Mouse (Mus musculus): ENCODE results near the gene Gm12845. TPM values are rescaled to one million over a fixed set of nuclear protein-coding genes. Genes with fewer than 3 reads are reported as not detected.
A peak's percentile ranks its signal among the peaks of the same experiment; 100 is the strongest.
"Not testable (repeated sequence)": the region's sequence is repeated elsewhere in the genome, so short reads cannot be mapped to it uniquely, and the experiment has no call there.

Gene Gm12845
- polyA plus RNA-seq, 1 experiment: not detected

DNA sequence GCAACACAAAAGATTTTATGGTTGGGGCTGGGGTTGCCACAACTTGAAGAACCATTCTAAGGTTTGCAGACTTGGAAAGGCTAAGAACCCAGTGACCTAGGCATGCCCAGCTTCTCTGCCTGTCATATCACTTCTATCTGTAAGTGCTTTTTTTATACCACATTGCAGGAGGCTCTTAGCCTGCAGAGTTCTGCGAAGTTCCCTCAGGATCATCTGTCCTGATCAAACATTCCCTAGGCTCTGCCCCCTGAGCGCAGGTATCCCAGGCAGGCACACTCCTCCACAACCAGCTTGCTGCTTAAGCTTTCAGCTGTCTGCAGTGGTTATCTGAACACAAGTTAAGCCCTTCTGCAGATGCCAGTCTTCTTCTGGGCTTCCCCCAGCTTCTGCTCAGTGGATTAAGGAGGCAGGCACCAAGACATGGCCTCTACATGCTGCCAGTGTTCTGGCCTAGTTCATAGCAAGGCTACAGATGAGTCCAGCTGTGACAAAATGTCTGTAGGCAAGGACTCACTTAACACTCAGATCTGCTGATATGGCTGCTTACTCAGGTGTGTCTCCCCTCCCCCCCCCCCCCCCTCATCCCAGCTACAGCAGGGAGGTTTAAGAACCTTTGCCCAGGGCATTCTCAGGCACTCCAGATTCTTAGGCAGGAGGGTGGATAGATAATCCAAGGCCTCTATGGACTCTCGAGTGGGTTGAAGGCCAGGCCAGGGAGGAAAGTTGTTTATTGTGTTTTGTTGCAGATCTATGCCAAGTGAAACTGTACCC, 15.2 kb upstream of the Gm12845 start:
- WGBS: 78% methylated on average over 3 of the region's 3 CpGs
- Histone ChIP-seq H3K4me1 (ENCODE audit: control insufficient read depth, insufficient read depth, low read length) (no peaks in the 10 kb centered on the region), H3K4me3 (replicated peaks; ENCODE audit: control insufficient read depth, low read depth, low read length) (no peak overlapping the region), H3K27ac (ENCODE audit: control insufficient read depth, insufficient read depth, low read depth, low read length, poor library complexity) (no peak overlapping the region)
- TF ChIP-seq POLR2A (IDR thresholded peaks at IDR 0.05; ENCODE audit: borderline replicate concordance, control insufficient read depth, low read depth, low read length) (no peak), CTCF (IDR thresholded peaks at IDR 0.05; ENCODE audit: control insufficient read depth, insufficient read depth, low read length) (no peak)

DNA sequence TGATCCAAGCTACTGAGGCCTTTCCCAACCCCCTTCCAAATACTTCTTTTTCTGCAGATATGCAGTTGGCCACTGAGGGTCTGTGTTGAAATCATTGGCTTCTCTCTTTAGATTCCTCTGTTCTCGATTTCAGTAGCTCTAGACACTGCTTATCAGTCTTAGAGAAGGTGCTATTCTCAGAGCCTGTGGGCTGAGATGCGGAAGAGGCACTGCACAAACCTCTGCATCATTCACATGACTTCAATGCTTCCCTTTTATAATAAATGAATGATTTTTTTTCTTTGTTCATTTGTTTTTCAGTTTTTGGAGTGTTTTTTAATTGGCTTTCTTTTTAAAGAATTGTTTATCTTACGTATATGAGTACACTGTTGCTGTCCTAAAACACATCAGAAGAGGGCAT, 11.9 kb upstream of the Gm12845 start:
- 54% methylated on average over 3 of the region's 3 CpGs for WGBS
- no peaks in the 10 kb centered on the region for H3K4me1 ChIP-seq (ENCODE audit: control insufficient read depth, insufficient read depth, low read length)
- H3K4me3 ChIP-seq (replicated peaks; ENCODE audit: control insufficient read depth, low read depth, low read length): no peak overlapping the region
- TF ChIP-seq CTCF (IDR thresholded peaks at IDR 0.05; ENCODE audit: control insufficient read depth, insufficient read depth, low read length) (no peak), POLR2A (IDR thresholded peaks at IDR 0.05; ENCODE audit: borderline replicate concordance, control insufficient read depth, low read depth, low read length) (no peak)
- no peak overlapping the region for H3K27ac ChIP-seq (ENCODE audit: control insufficient read depth, insufficient read depth, low read depth, low read length, poor library complexity)

DNA sequence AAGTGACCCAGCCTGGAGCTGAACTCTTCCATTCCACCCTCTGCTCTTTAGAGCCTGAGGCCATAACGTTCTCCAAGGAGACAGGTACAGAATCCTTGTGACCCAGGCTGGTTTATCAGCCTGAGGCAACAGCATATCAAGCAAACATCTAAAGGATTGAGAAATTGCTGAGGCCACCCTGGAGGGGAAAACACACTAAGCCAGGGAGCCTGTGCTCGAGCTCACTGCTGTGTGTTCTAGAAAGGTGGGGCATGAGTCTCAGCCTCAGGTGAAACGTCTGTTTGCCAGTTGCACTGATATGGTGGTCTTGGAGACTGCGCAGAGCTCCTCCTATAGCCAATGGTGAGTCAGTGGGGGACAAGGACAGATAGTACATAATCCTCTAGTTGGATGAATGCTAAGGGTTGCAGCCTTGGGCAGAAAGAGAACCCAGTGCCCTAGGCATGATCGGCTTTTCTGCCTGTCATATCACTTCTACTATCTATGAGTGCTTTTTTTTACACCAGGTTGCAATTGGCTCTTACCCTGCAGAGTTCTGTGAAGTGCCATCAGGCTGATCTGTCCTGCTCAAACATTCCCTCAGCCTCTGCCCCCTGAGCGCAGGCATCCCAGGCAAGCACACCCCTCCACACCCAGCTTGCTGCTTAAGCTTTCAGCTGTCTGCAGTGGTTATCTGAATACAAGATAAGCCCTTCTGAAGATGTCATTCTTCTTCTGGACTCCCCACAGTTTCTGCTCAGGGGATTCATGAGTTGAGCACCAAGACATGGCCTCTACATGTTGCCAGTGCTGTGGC, 10.7 kb upstream of the Gm12845 start:
- TF ChIP-seq POLR2A (IDR thresholded peaks at IDR 0.05; ENCODE audit: borderline replicate concordance, control insufficient read depth, low read depth, low read length): no peak
- no peak for TF ChIP-seq CTCF (IDR thresholded peaks at IDR 0.05; ENCODE audit: control insufficient read depth, insufficient read depth, low read length)
- no peak overlapping the region for H3K4me3 ChIP-seq (replicated peaks; ENCODE audit: control insufficient read depth, low read depth, low read length)
- 73% methylated on average over 6 of the region's 6 CpGs for WGBS
- H3K4me1 ChIP-seq (ENCODE audit: control insufficient read depth, insufficient read depth, low read length): no peaks in the 10 kb centered on the region
- no peak overlapping the region for H3K27ac ChIP-seq (ENCODE audit: control insufficient read depth, insufficient read depth, low read depth, low read length, poor library complexity)

DNA sequence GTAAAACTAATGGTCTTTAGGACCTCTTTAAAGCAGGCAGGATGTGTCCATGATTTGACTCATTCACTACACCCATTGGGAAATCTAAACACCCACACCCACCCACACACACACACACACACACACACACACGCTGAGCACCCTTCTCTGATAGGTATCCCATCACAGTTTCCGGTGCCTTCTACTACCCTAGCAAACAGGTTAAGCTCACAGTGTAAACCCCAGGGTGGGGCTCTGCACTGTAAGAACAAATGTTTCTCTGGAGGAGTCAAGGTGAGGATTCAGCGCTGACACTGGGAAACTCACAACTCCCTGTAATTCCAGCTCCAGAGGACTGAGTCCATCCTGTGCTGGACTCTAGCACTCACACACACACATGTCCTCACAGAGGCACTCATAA, 7.7 kb downstream of the Gm12845 start:
- no peak overlapping the region for H3K4me3 ChIP-seq (replicated peaks; ENCODE audit: control insufficient read depth, low read depth, low read length)
- no peaks in the 10 kb centered on the region; the same call in 1 of the 2 replicates for H3K4me1 ChIP-seq (ENCODE audit: control insufficient read depth, insufficient read depth, low read length)
- TF ChIP-seq POLR2A (IDR thresholded peaks at IDR 0.05; ENCODE audit: borderline replicate concordance, control insufficient read depth, low read depth, low read length) (no peak), CTCF (IDR thresholded peaks at IDR 0.05; ENCODE audit: control insufficient read depth, insufficient read depth, low read length) (no peak)
- no peak overlapping the region for H3K27ac ChIP-seq (ENCODE audit: control insufficient read depth, insufficient read depth, low read depth, low read length, poor library complexity)
- 69% methylated on average over 3 of the region's 3 CpGs for WGBS

DNA sequence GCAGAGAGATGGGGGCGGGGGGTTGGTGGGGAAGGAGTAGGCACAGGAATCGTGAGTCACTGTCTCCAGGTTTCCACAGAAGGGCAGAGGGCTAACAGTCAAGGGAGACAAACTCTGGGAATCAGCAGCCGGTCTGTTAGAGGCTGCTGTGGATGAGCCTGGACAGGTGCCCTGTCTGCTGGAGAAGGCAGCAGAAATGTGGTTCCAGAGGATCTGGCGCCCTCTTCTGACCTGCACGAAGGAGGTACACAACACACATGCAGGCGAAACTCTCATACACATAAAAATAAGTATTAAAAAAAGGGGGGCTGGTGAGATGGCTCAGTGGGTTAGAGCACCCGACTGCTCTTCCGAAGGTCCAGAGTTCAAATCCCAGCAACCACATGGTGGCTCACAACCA, 13.3 kb downstream of the Gm12845 start:
- no peak overlapping the region for H3K27ac ChIP-seq (ENCODE audit: control insufficient read depth, insufficient read depth, low read depth, low read length, poor library complexity)
- 67% methylated on average over 8 of the region's 8 CpGs for WGBS
- TF ChIP-seq CTCF (IDR thresholded peaks at IDR 0.05; ENCODE audit: control insufficient read depth, insufficient read depth, low read length) (peak; percentile 38), POLR2A (IDR thresholded peaks at IDR 0.05; ENCODE audit: borderline replicate concordance, control insufficient read depth, low read depth, low read length) (no peak)
- H3K4me1 ChIP-seq (ENCODE audit: control insufficient read depth, insufficient read depth, low read length): no peaks in the 10 kb centered on the region
- H3K4me3 ChIP-seq (replicated peaks; ENCODE audit: control insufficient read depth, low read depth, low read length): no peak overlapping the region

DNA sequence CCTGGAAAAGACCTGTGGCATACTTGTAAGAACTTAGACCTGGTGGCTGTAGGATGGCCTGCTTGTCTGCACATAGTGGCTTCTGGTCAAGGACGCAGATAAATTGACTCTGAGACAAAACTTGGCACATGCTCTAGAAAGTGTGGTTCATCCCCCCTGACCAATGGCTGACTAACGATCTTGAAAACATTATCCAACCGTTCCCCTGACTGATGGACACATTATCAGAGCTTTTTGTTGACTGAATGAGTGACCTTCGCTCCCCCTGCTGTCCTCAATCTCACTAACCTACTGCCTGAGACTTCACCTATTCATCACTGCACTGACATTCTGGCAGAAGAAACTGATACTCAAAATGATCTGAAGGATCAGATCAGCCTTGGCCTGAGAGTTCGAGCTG, 28.3 kb downstream of the Gm12845 start:
- not testable (repeated sequence) for H3K4me1 ChIP-seq (ENCODE audit: control insufficient read depth, insufficient read depth, low read length); H3K27ac ChIP-seq (ENCODE audit: control insufficient read depth, insufficient read depth, low read depth, low read length, poor library complexity); H3K4me3 ChIP-seq (replicated peaks; ENCODE audit: control insufficient read depth, low read depth, low read length)
- WGBS: 74% methylated on average over 5 of the region's 5 CpGs

DNA sequence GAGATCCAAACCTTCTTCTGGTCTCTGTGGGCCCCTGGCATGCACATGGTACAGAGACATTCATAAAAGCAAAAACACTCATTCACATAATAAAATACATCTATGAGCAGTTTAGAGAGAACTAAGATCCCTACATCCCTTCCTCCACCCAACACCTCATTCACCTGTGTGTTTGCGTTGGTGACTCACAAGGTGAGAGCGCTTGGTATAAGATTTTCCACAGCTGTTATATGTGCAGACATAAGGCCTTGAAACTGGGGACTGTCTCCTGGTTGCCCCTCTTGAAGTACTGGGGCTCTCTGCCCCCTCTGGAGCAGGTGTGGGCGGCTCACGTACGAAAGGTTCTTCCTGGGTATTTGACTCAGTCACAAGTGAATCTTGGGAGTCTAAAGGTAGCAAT, 35.9 kb downstream of the Gm12845 start:
- TF ChIP-seq POLR2A (IDR thresholded peaks at IDR 0.05; ENCODE audit: borderline replicate concordance, control insufficient read depth, low read depth, low read length) (no peak), CTCF (IDR thresholded peaks at IDR 0.05; ENCODE audit: control insufficient read depth, insufficient read depth, low read length) (no peak)
- Histone ChIP-seq H3K27ac (ENCODE audit: control insufficient read depth, insufficient read depth, low read depth, low read length, poor library complexity) (no peak overlapping the region), H3K4me3 (replicated peaks; ENCODE audit: control insufficient read depth, low read depth, low read length) (no peak overlapping the region), H3K4me1 (ENCODE audit: control insufficient read depth, insufficient read depth, low read length) (no peaks in the 10 kb centered on the region)
- 84% methylated on average over 5 of the region's 5 CpGs for WGBS

DNA sequence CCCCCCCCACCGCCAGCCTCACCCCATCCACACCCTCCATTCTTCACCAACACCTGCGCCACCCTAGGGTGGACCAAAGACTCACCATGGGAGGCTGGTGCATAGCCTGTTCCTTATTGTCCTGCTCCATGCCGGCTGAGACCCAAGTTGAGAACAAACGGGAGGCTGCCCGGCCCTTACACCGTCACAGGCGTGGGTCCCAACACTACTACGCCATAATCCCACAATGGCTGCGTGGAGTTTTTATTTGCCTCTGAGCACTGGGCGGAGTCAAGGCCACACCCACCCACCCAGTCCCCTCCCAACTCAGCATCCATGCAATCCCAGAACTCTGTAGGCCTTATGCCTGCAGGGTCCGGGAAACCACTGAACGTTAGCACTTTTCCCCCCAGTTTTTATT, 41.2 kb downstream of the Gm12845 start, which contains the start of gene Klf17:
Gene Klf17, minus strand, starts transcription at position 233 of the 400 bp plus-strand sequence.
- 83% methylated on average over 12 of the region's 12 CpGs for WGBS

More for the DNA sequence above, 41.2 kb downstream of the Gm12845 start, which contains the start of gene Klf17:
- H3K4me3 ChIP-seq (replicated peaks; ENCODE audit: control insufficient read depth, low read depth, low read length): no peak within 1 kb of the TSS
- H3K4me1 ChIP-seq (ENCODE audit: control insufficient read depth, insufficient read depth, low read length): no peaks in the 10 kb centered on the region
- H3K27ac ChIP-seq (ENCODE audit: control insufficient read depth, insufficient read depth, low read depth, low read length, poor library complexity): no peak within 1 kb of the TSS
- TF ChIP-seq POLR2A (IDR thresholded peaks at IDR 0.05; ENCODE audit: borderline replicate concordance, control insufficient read depth, low read depth, low read length): no peak
- TF ChIP-seq CTCF (IDR thresholded peaks at IDR 0.05; ENCODE audit: control insufficient read depth, insufficient read depth, low read length): no peak

All from bone marrow, adult 2 months (tissue).